Comparison of ENCODE assay signal across 19 mouse cellular contexts in the genomic region with DNA sequence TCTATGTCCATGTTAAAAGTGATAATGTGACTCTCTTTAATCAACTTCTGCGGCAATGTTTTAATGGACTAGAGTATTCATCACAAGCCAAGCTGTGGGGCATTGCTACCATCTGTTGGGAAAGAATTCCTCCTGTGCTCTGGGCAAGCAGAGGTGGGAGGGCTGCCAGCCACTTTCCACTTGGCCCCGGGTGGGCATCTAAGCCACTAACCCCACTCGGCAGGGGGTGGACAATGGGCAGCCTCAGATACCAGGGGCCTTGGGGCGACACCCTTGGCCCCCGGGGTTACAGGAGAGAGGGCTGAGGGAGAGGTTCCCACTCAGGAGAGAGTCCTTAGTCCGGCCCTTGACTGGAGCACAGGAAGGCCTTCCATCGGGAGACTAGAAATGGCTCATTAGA. TPM values are rescaled to one million over a fixed set of nuclear protein-coding genes. Genes with fewer than 3 reads are reported as not detected.
DNase-seq lines count a peak whose midpoint lies in the region; ATAC-seq lines count a peak whose summit lies in the region.
"Had no signal": no experiment of that assay in that cellular context is flagged by ENCODE, and none has a peak within 500 bp of the region (broad histone marks: within the 10 kb centered on the region; RNA-seq: fewer than 3 reads in every experiment).

No protein-coding gene starts in this region.

- no peak for DNase-seq in forebrain, embryonic 14.5 days (ENCODE audit: low spot score)
- no peak for DNase-seq in midbrain, embryonic 11.5 days (ENCODE audit: low spot score, missing footprints)
- DNase-seq in cerebellum, postnatal 10 days, result peak; percentile 89 to 93
- no peak for DNase-seq in adrenal gland, postnatal 14 days
- no peak for DNase-seq in adrenal gland, adult (ENCODE audit: inconsistent age in 2 of 2, low spot score in 1 of 2)
- DNase-seq: adrenal gland, postnatal 36 days; gastrocnemius, adult 2 months; heart, postnatal 36 days; kidney, adult 11 months; lung, adult 2 months; thymus, postnatal 14 days had no signal

- no peak overlapping the region; the same call in 1 of the 2 replicates for H3K27ac ChIP-seq in forebrain, embryonic 16.5 days (ENCODE audit: low read length)
- H3K27ac ChIP-seq in forebrain, embryonic 14.5 days (ENCODE audit: low read depth, low read length), result no peak overlapping the region
- 0 out of 2 replicates have a peak overlapping the region, but pooled peaks have one; percentile 25 for H3K27ac ChIP-seq in midbrain, embryonic 12.5 days (replicated peaks)
- no peak overlapping the region for H3K27ac ChIP-seq in midbrain, embryonic 11.5 days (ENCODE audit: low read depth, low read length)
- 0 out of 2 replicates have a peak overlapping the region, but pooled peaks have one; percentile 37 for H3K27ac ChIP-seq in neural tube, embryonic 15.5 days (replicated peaks)
- H3K27ac ChIP-seq: gastrocnemius, adult 2 months; limb, embryonic 15.5 days; macrophage; stomach, embryonic 15.5 days had no signal

- H3K4me1 ChIP-seq in forebrain, embryonic 16.5 days (replicated peaks; ENCODE audit: control insufficient read depth, insufficient read depth, low read length), result no peaks in the 10 kb centered on the region; the same call in 1 of the 2 replicates
- no peaks in the 10 kb centered on the region for H3K4me1 ChIP-seq in forebrain, embryonic 14.5 days (ENCODE audit: control insufficient read depth, insufficient read depth, low read length)
- H3K4me1 ChIP-seq in midbrain, embryonic 12.5 days, result no peaks in the 10 kb centered on the region
- no peaks in the 10 kb centered on the region for H3K4me1 ChIP-seq in midbrain, embryonic 11.5 days (ENCODE audit: control insufficient read depth, insufficient read depth, low read length)
- H3K4me1 ChIP-seq in neural tube, embryonic 15.5 days, result 0 out of 2 replicates have a peak, but pooled peaks cover 8% of the 10 kb centered on the region
- H3K4me1 ChIP-seq: limb, embryonic 15.5 days; stomach, embryonic 15.5 days had no signal

- peak; percentile 41 for ATAC-seq in forebrain, embryonic 16.5 days
- ATAC-seq in forebrain, embryonic 14.5 days, result no peak
- ATAC-seq in midbrain, embryonic 12.5 days (ENCODE audit: low FRiP score, low read depth), result no peak
- ATAC-seq in midbrain, embryonic 11.5 days (ENCODE audit: low FRiP score), result no peak
- ATAC-seq in neural tube, embryonic 15.5 days (ENCODE audit: low FRiP score), result no peak

- H3K9me3 ChIP-seq in forebrain, embryonic 16.5 days (ENCODE audit: control insufficient read depth, low read length), result no peaks in the 10 kb centered on the region
- H3K9me3 ChIP-seq in forebrain, embryonic 14.5 days (replicated peaks; ENCODE audit: control insufficient read depth, low read length), result no peaks in the 10 kb centered on the region
- no peaks in the 10 kb centered on the region for H3K9me3 ChIP-seq in midbrain, embryonic 12.5 days
- no peaks in the 10 kb centered on the region for H3K9me3 ChIP-seq in midbrain, embryonic 11.5 days (ENCODE audit: control insufficient read depth, low read length)
- no peaks in the 10 kb centered on the region for H3K9me3 ChIP-seq in neural tube, embryonic 15.5 days (replicated peaks)
- H3K9me3 ChIP-seq: limb, embryonic 15.5 days; stomach, embryonic 15.5 days had no signal

- 76% methylated on average over 7 of the region's 7 CpGs for WGBS in forebrain, embryonic 16.5 days
- WGBS in forebrain, embryonic 14.5 days, result 78% methylated on average over 7 of the region's 7 CpGs
- 80% methylated on average over 7 of the region's 7 CpGs for WGBS in midbrain, embryonic 12.5 days
- 86% methylated on average over 7 of the region's 7 CpGs for WGBS in midbrain, embryonic 11.5 days
- WGBS in neural tube, embryonic 15.5 days, result 75% methylated on average over 7 of the region's 7 CpGs

- H3K27me3 ChIP-seq in forebrain, embryonic 16.5 days (replicated peaks; ENCODE audit: control insufficient read depth, insufficient read depth, low read length), result no peaks in the 10 kb centered on the region
- no peaks in the 10 kb centered on the region for H3K27me3 ChIP-seq in forebrain, embryonic 14.5 days (replicated peaks; ENCODE audit: control insufficient read depth, insufficient read depth, low read length)
- H3K27me3 ChIP-seq in midbrain, embryonic 12.5 days, result no peaks in the 10 kb centered on the region
- H3K27me3 ChIP-seq in midbrain, embryonic 11.5 days (ENCODE audit: control insufficient read depth, insufficient read depth, low read length), result no peaks in the 10 kb centered on the region
- H3K27me3 ChIP-seq in neural tube, embryonic 15.5 days (replicated peaks), result no peaks in the 10 kb centered on the region
- H3K27me3 ChIP-seq: limb, embryonic 15.5 days; stomach, embryonic 15.5 days had no signal

- no peak overlapping the region for H3K4me3 ChIP-seq in forebrain, embryonic 16.5 days (replicated peaks; ENCODE audit: low read length)
- H3K4me3 ChIP-seq in forebrain, embryonic 14.5 days (ENCODE audit: low read depth, low read length), result no peak overlapping the region
- H3K4me3 ChIP-seq in midbrain, embryonic 12.5 days, result no peak overlapping the region
- H3K4me3 ChIP-seq in midbrain, embryonic 11.5 days (ENCODE audit: low read depth, low read length), result no peak overlapping the region
- no peak overlapping the region for H3K4me3 ChIP-seq in neural tube, embryonic 15.5 days (replicated peaks)
- H3K4me3 ChIP-seq: gastrocnemius, adult 2 months; limb, embryonic 15.5 days; myocyte; stomach, embryonic 15.5 days had no signal

- peaks cover 48% of the 10 kb centered on the region for H3K36me3 ChIP-seq in forebrain, embryonic 16.5 days (ENCODE audit: control insufficient read depth, insufficient read depth)
- H3K36me3 ChIP-seq in forebrain, embryonic 14.5 days (ENCODE audit: control insufficient read depth, insufficient read depth, low read length), result peaks cover 87% of the 10 kb centered on the region
- peaks cover 80% of the 10 kb centered on the region for H3K36me3 ChIP-seq in midbrain, embryonic 12.5 days
- peaks cover 21% of the 10 kb centered on the region for H3K36me3 ChIP-seq in midbrain, embryonic 11.5 days (ENCODE audit: control insufficient read depth, insufficient read depth, low read length)
- H3K36me3 ChIP-seq in neural tube, embryonic 15.5 days, result peaks cover 76% of the 10 kb centered on the region

- H3K9ac ChIP-seq in forebrain, embryonic 16.5 days (replicated peaks; ENCODE audit: low read depth, low read length), result no peak overlapping the region
- H3K9ac ChIP-seq in forebrain, embryonic 14.5 days (ENCODE audit: low read length), result no peak overlapping the region
- no peak overlapping the region for H3K9ac ChIP-seq in midbrain, embryonic 12.5 days (replicated peaks)
- H3K9ac ChIP-seq in midbrain, embryonic 11.5 days (ENCODE audit: low read length), result no peak overlapping the region
- H3K9ac ChIP-seq in neural tube, embryonic 15.5 days (replicated peaks), result no peak overlapping the region
- H3K9ac ChIP-seq: limb, embryonic 15.5 days; stomach, embryonic 15.5 days had no signal

- no peak overlapping the region for H3K4me2 ChIP-seq in forebrain, embryonic 16.5 days (ENCODE audit: low read length)
- H3K4me2 ChIP-seq in forebrain, embryonic 14.5 days (ENCODE audit: low read length), result no peak overlapping the region
- no peak overlapping the region for H3K4me2 ChIP-seq in midbrain, embryonic 12.5 days (replicated peaks)
- no peak overlapping the region for H3K4me2 ChIP-seq in midbrain, embryonic 11.5 days
- H3K4me2 ChIP-seq in neural tube, embryonic 15.5 days, result no peak overlapping the region
- H3K4me2 ChIP-seq: heart, embryonic 11.5 days; limb, embryonic 15.5 days; stomach, embryonic 15.5 days had no signal

RNA-seq across cellular contexts. Expression of a gene that starts 18.6 kb away (rescaled TPM):
- polyA plus RNA-seq in forebrain, embryonic 16.5 days (2015; fragmentation: Nextera tagmentation; extraction: Ambion mirVana), result 281 and 310 TPM in 2 replicates
- polyA plus RNA-seq in forebrain, embryonic 14.5 days (2014; fragmentation: Nextera tagmentation; extraction: Ambion mirVana), result 299 and 320 TPM in 2 replicates
- polyA plus RNA-seq in midbrain, embryonic 12.5 days (2016; fragmentation: Nextera tagmentation; extraction: Ambion mirVana), result 449 and 520 TPM in 2 replicates
- polyA plus RNA-seq in midbrain, embryonic 11.5 days (2014; fragmentation: Nextera tagmentation; extraction: Ambion mirVana), result 469 and 508 TPM in 2 replicates
- polyA plus RNA-seq in neural tube, embryonic 15.5 days (2015; fragmentation: Nextera tagmentation; extraction: Ambion mirVana), result 215 and 230 TPM in 2 replicates
- 61.0 and 61.9 TPM in 2 replicates for total RNA-seq in adrenal gland, postnatal 14 days (2021)

RNA-seq across cellular contexts. Expression of a gene that starts 50.1 kb away (rescaled TPM):
- 92.9 and 99.8 TPM in 2 replicates for polyA plus RNA-seq in forebrain, embryonic 16.5 days (2015; fragmentation: Nextera tagmentation; extraction: Ambion mirVana)
- polyA plus RNA-seq in forebrain, embryonic 14.5 days (2014; fragmentation: Nextera tagmentation; extraction: Ambion mirVana), result 90.0 and 101 TPM in 2 replicates
- polyA plus RNA-seq in midbrain, embryonic 12.5 days (2016; fragmentation: Nextera tagmentation; extraction: Ambion mirVana), result 80.1 and 85.6 TPM in 2 replicates
- 75.2 and 83.0 TPM in 2 replicates for polyA plus RNA-seq in midbrain, embryonic 11.5 days (2014; fragmentation: Nextera tagmentation; extraction: Ambion mirVana)
- polyA plus RNA-seq in neural tube, embryonic 15.5 days (2015; fragmentation: Nextera tagmentation; extraction: Ambion mirVana), result 50.7 and 57.7 TPM in 2 replicates
- total RNA-seq in adrenal gland, postnatal 14 days (2021), result 23.5 and 24.5 TPM in 2 replicates

RNA-seq across cellular contexts. Expression of a gene that starts 57.7 kb away (rescaled TPM):
- 6.1 and 6.7 TPM in 2 replicates for polyA plus RNA-seq in forebrain, embryonic 16.5 days (2015; fragmentation: Nextera tagmentation; extraction: Ambion mirVana)
- polyA plus RNA-seq in forebrain, embryonic 14.5 days (2014; fragmentation: Nextera tagmentation; extraction: Ambion mirVana), result 3.8 and 6.1 TPM in 2 replicates
- polyA plus RNA-seq in midbrain, embryonic 12.5 days (2016; fragmentation: Nextera tagmentation; extraction: Ambion mirVana), result 6.3 and 6.4 TPM in 2 replicates
- 4.1 and 5.0 TPM in 2 replicates for polyA plus RNA-seq in midbrain, embryonic 11.5 days (2014; fragmentation: Nextera tagmentation; extraction: Ambion mirVana)
- polyA plus RNA-seq in neural tube, embryonic 15.5 days (2015; fragmentation: Nextera tagmentation; extraction: Ambion mirVana), result 3.4 and 3.7 TPM in 2 replicates
- total RNA-seq in adrenal gland, postnatal 14 days (2021), result 1.9 TPM in 2 replicates

Comparison
In these comparisons a context has a peak if more than half of its experiments do, and no peak if none do; other contexts are left out.
1. H3K27ac ChIP-seq: peak in midbrain, embryonic 12.5 days (single experiment) and neural tube, embryonic 15.5 days (single experiment); none in forebrain, embryonic 16.5 days (single experiment), forebrain, embryonic 14.5 days (single experiment) and midbrain, embryonic 11.5 days (single experiment).
2. DNase-seq: peak in cerebellum, postnatal 10 days (2 of 2); none in forebrain, embryonic 14.5 days (single experiment), midbrain, embryonic 11.5 days (single experiment), adrenal gland, postnatal 14 days (single experiment) and adrenal gland, adult (0 of 2).